Mouse (Mus musculus) kidney, postnatal 25 days (tissue): ENCODE measurements around the gene Lpcat2b.
"Not testable (repeated sequence)": the region's sequence is repeated elsewhere in the genome, so short reads cannot be mapped to it uniquely, and the experiment has no call there.

ENCODE experiments used
- DNase-seq, 2 experiments: peaks; one replicate each; pipeline ENCODE4 v3.0.0; 2021; ENCODE audit warnings: mixed read lengths in 2 of 2

Gene Lpcat2b

GRCm38 (mm10) chr5:107431249-107431648, at the start of gene Lpcat2b:
Gene Lpcat2b, plus strand, starts transcription at chr5:107431549.
- no peak for DNase-seq

DNA sequence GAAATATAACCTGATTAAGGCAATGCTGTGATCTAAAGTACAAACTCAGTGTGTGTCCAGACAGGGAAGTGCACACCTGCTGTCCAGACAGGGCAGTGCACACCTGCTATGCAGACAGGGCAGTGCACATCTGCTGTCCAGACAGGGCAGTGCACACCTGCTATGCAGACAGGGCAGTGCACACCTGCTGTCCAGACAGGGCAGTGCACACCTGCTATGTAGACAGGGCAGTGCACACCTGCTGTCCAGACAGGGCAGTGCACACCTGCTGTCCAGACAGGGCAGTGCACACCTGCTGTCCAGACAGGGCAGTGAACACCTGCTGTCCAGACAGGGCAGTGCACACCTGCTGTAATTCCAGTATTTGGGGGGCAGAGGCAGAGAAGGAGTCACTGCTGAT, 44.9 kb upstream of the Lpcat2b start:
- DNase-seq: not testable (repeated sequence)

GRCm38 (mm10) chr5:107387788-107388187, 43.6 kb upstream of the Lpcat2b start:
- no peak for DNase-seq

DNA sequence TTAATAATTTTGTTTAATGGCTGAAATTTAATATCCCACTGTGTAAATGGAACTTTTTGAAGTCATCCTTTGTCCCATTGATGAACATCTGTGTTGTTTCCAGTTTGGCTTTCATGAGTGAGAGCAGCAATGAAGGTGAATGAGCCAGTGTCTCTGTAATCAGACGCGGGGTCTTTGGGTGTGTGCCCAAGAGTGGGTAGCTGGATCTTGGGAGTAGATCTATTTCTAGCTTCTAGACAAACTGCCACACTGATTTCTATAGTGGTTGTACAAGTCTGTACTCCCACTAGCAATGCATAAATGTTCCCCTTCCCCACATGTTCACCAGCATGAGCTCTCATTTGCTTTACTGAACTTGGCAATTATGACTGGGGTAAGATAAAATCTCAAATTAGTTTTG, 42.0 kb upstream of the Lpcat2b start:
- no peak for DNase-seq

DNA sequence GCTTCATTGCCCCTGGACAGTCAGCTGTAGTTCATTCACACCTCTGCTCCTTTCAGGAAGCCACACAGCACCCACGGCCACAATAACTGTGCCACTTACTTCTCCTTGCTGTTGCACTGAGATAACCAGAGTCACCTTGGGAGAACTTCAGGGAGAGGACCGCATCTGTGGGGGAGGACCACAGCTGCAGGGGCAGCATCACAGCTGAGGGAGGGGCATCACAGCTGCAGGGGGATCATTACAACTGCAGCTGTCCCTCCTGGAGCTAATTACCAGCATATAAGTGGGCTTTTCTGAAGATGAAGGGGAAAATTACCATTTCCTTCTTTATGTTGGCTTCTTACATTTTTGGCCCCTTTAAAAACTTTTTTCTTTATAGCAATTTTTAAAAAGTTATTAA, 36.9 kb upstream of the Lpcat2b start:
- no peak for DNase-seq

DNA sequence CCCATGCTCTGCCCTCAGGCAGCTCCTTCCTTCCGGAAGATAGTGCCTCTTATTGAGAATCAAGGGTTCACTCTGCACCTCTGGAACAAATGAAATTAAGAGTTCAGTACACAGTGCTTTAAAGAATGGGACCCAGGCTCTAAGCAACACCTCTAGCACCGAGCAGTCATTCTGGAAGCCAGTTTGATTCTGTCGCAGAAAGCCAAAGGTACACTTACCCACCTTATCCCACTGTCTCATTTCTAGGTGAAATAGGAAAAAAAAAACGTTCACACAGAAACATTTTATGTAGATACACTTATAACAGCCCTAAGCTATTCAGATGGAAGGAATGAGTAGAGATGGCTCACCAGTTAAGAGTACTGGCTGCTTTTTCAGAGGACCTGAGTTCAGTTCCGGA, 28.9 kb upstream of the Lpcat2b start, which contains the start of gene Ephx4:
Gene Ephx4, plus strand, starts transcription at position 301 of the 400 bp plus-strand sequence.
- DNase-seq: no peak

- DNase-seq: peak in 1 of 2 experiments; percentile 32
These were observed 28.1 kb upstream of the Lpcat2b start for GRCm38 (mm10) chr5:107403011-107403946.

DNA sequence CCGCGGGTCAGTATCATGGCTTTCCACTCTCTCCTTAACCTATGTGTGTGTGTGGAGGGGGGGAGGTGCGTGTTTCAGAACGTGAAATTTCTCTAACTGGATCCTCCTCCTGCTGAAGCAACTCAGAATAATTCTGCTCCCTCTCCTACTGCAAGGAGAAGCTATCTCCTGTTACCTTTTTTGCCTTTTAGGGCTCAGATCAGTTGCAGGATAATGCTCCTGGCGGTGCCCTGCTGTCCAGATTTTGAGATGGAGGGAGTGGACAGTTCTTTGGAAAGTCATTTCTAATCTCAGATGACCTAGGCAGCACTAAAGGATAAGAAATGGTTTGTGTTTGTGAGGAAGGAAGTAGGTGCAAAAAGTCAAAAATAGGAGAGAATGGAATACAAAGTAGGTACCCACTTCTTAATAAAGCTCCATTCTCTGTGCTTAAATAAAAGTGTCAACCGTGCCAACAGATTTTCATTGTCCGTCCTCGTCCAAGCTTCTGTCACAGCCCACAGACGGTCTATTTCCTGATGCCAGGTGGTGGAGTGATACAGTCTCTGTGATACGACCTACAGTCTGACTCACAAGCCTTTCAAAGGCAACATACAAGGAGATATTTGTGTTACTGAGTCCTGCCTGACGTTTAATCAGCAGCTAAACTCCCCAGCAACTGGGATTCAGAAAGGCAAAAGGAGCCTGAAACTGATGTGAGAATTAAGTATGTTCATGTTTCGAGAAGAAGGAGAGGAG, 27.2 kb upstream of the Lpcat2b start:
- DNase-seq: no peak

GRCm38 (mm10) chr5:107405361-107405760, 26.0 kb upstream of the Lpcat2b start:
- DNase-seq: no peak

GRCm38 (mm10) chr5:107410305-107410704, 21.0 kb upstream of the Lpcat2b start:
- no peak for DNase-seq

- DNase-seq: no peak
These were observed 20.0 kb upstream of the Lpcat2b start for GRCm38 (mm10) chr5:107411326-107411725.

DNA sequence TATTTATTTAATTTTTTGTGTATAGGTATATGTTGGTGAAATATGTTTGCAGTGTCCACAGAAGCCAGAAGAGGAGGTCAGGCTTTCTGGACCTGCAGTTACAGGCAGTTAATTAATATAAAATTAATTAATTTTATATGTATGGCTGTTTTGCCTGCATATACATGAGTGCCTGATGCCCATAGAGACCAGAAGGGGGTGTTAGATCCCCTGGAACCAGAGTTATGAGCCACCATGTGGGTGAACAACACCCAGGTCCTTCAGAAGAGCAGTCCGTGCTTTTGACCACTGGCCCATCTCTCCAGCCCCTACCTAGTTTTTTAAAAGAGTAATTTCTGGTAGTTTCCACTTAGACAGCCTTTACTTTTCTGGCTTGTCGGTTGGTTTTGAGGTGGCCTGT, 19.1 kb upstream of the Lpcat2b start:
- no peak for DNase-seq

DNA sequence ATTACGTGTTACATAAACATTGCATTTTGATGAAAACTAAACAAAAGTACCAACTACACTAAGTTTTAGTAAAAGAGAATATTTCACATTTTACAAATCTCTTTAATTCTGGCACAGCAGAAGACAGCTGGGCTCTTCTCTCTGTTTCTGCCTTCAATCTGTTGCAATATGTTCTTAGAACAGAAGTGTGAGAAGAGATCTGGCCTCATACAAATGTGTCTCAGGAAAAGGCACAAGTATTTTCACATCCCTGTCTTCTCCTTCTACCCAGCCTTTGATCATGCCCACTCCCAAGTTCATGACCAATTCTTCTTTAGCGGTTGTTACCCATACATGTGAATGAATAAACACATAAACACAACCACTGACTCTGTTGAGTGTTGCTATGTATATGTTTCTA, 16.3 kb upstream of the Lpcat2b start:
- no peak for DNase-seq

- DNase-seq: no peak
These were observed 9.7 kb upstream of the Lpcat2b start for GRCm38 (mm10) chr5:107421676-107422075.

DNA sequence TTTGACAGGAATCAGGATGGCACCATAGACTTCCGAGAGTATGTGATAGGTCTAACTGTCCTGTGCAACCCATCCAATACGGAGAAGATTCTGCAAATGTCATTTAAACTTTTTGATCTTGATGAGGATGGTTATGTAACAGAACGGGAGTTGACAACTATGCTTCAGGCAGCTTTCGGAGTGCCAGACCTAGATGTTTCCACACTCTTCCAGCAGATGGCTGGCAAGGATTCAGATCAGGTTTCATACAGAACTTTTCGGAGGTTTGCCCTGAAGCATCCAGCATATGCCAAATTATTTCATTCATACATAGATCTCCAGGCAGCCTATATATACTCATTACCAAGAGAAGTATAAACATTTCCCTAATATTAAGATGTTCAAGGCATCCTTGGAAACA, 2.7 kb downstream of the Lpcat2b start:
- DNase-seq: no peak

- no peak for DNase-seq
These were observed 4.8 kb downstream of the Lpcat2b start for GRCm38 (mm10) chr5:107436185-107436584.

- no peak for DNase-seq
These were observed 5.3 kb downstream of the Lpcat2b start for GRCm38 (mm10) chr5:107436587-107437209.

DNA sequence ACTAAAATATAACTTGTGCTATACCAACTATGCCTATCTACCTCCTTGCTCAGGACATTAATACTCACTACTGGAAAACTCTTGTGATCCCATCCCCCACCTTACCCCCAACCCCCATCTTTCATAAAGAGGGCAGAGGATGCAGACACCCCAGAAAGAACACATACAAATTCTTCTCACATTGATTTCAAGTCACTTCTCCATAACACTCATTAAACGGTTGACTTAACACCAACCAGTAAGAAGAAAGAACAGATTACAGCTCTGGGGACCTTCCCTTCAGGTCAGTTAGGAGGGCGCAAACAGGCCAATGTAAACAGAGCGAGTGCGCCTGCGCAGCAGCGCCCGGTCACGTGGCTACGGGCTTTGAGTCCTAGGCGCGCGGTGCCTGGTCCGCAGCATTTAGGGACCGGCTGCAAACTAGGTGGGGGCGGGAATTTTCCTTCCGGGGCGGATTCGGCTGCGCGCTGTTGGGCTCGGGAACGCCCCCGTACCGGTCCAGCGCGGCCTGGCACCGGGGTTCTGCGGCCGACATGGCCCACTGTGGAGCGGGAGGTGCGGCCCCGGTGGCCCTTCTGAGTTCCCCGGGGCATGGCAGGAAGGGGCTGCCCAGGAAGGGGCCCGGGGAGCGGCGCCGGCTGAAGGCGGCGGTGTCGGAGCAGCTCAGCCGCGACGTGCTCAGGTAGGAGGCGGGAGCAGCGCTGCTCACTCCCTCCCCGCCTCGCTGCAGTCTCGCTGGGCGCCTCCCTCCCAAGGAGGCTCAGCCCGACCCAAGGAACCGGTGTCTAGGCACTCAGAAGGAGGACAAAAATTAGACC, 6.3 kb downstream of the Lpcat2b start, which contains the start of gene Btbd8:
Gene Btbd8, plus strand, starts transcription at position 534 of the 818 bp plus-strand sequence.
- DNase-seq: peak; percentile 96

GRCm38 (mm10) chr5:107438353-107438752, 7.0 kb downstream of the Lpcat2b start:
- no peak for DNase-seq

GRCm38 (mm10) chr5:107441881-107442280, 10.5 kb downstream of the Lpcat2b start:
- DNase-seq: no peak

DNA sequence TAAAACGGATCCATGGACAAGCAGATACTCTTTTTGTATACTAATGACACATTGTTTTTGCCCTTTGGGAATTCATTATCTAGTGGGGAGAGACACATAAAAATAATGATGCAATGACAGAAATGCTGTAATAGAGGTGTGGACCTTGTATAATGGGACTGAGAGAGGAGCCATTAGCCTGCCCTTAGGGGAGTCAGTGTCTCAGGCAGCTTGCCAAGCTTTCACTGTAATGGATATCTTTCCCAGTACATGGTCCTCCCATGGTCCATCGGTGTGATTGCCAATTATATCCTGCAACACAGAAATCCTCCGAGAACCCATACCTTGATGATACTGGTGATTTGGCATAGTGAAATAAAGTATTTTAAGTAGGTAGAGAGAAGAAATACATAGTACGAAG, 12.9 kb downstream of the Lpcat2b start:
- no peak for DNase-seq

DNA sequence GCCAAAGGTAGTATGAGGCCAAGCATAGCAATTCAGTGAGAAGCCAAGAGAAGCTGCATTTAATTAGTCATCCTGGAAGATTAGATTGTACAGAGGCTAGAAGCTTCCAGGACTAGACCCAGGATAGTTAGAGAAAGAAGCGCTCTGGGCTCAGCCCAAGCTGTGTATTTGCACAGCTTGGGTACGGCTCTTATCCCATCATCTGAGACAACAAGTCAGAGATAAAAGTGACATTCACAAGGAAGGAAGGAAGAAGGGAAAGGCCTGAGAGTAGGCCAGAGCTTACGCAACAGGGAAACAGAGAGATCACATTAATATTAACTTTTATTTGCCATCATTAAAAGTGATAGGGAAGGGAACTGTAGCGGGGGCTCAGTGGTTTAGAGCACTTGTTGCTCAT, 16.6 kb downstream of the Lpcat2b start:
- DNase-seq: no peak
